Mouse (Mus musculus) skeletal muscle tissue, adult 2 months (tissue): ENCODE data around the gene Exph5.

Source experiments
- DNase-seq: peaks from one replicate; pipeline ENCODE4 v3.0.0-alpha.2; 2012; ENCODE audit warnings: low read depth, low spot score

The Exph5 gene

GRCm38 (mm10) chr9:53404753-53405722, 103.6 kb downstream of the Exph5 start:
- DNase-seq: peak; percentile 74

GRCm38 (mm10) chr9:53408548-53408947, 107.1 kb downstream of the Exph5 start:
- DNase-seq: no peak

- no peak for DNase-seq
These were observed 107.5 kb downstream of the Exph5 start for GRCm38 (mm10) chr9:53408953-53409361.

GRCm38 (mm10) chr9:53409427-53409826, 108.0 kb downstream of the Exph5 start:
- DNase-seq: no peak

- DNase-seq: no peak
These were observed 120.8 kb downstream of the Exph5 start for GRCm38 (mm10) chr9:53422133-53422896.

GRCm38 (mm10) chr9:53426726-53427125, 125.3 kb downstream of the Exph5 start:
- DNase-seq: no peak
